Mouse (Mus musculus) layer of hippocampus, adult 9-11 months (tissue): ENCODE data around the gene Ccnb3.
"Not testable (repeated sequence)": the region's sequence is repeated elsewhere in the genome, so short reads cannot be mapped to it uniquely, and the experiment has no call there.

ENCODE experiments used
- DNase-seq: peaks from one replicate; pipeline ENCODE4 v3.0.0; 2022

Ccnb3 gene

GRCm38 (mm10) chrX:7041519-7041918 lies at the start of gene Ccnb3:
Ccnb3 (minus strand) TSS chrX:7041619.
- no peak for DNase-seq

DNA sequence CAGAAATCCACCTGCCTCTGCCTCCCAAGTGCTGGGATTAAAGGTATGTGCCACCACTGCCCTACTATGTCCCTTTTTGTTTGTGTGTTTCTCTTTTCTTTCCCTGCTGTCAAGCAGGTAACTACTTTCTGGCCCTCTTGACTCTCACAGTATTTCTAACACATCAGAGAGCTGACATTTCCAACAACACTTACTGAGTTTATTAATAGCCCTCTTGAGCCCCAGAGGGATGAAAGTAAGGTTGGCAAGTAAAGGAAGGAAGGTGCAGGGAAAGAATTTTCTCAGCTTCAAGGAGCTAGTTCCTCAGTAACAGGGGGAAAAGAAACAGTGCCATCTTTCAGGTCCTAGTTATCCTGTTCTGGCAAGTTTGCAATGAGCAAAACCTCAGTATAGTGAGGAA lies 48.9 kb upstream of the Ccnb3 start:
- DNase-seq = no peak

- DNase-seq = no peak
These were observed 44.5 kb upstream of the Ccnb3 start for GRCm38 (mm10) chrX:7085878-7086277.

GRCm38 (mm10) chrX:7079820-7080429 lies 38.5 kb upstream of the Ccnb3 start:
- DNase-seq = no peak

GRCm38 (mm10) chrX:7068002-7068401 lies 26.6 kb upstream of the Ccnb3 start:
- DNase-seq = no peak

GRCm38 (mm10) chrX:7067219-7067618 lies 25.8 kb upstream of the Ccnb3 start, which contains the start of gene Akap4:
Akap4 (plus strand) TSS chrX:7067519.
- no peak for DNase-seq

DNA sequence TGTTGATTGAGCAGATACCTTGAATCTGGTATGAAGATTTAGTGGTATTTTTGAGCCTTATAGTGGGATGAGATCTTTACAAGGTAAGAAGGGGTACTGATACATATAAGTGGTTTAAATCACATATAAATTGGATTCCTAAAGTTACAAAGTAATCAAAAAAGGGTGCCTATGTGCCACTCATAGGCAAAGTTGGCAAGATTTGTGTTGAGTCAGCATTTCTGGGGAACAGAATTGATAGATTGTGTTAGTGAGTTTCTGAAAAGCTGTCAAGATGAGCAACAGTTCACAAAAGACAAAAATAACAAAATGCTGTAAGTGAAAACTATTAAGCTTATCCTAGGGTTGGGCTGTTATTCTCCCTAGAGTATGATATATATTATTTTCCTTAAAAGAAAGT lies 22.7 kb upstream of the Ccnb3 start:
- no peak for DNase-seq

GRCm38 (mm10) chrX:7057634-7058033 lies 16.2 kb upstream of the Ccnb3 start:
- no peak for DNase-seq

DNA sequence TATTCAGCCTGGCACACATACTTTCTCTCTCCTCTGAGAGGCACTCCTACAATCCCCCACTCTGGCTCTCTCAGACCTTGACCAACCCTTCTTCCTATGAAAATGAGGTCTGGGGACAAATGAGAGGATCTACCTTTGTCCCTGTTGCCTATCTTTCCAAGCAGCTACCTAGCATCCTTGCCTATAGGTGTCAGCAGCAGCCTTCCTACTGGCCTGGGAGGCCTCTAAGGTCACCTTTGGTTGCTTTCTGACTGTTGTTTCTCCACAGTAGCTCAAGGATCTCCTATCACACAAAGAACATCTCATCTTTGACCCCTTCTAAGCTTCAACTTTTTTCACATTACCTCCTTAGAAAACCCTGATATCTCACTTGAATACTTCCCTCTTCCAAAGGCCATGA lies 15.6 kb upstream of the Ccnb3 start:
- no peak for DNase-seq

GRCm38 (mm10) chrX:6983916-6984315 lies 57.5 kb downstream of the Ccnb3 start:
- DNase-seq = not testable (repeated sequence)

GRCm38 (mm10) chrX:6971956-6972355 lies 69.5 kb downstream of the Ccnb3 start:
- DNase-seq = no peak

- no peak for DNase-seq
These were observed 72.8 kb downstream of the Ccnb3 start for GRCm38 (mm10) chrX:6968598-6968997.
